Mouse (Mus musculus) liver, embryonic 14.5 days (tissue): ENCODE measurements around the gene Pan3. TPM values are rescaled to one million over a fixed set of nuclear protein-coding genes. Genes with fewer than 3 reads are reported as not detected.

Source experiments
- ATAC-seq: fragments of 200-750 bp; cut with Nextera tagmentation; 2 replicates; pipeline ENCODE4 v1.8.0; 2017; ENCODE audit warnings: moderate number of reproducible peaks, mild to moderate bottlenecking, moderate library complexity; ENCODE audit not compliant: insufficient read depth
- DNase-seq, 3 experiments: peaks; one replicate each; pipeline ENCODE4 v3.0.0-alpha.2; 2012 to 2013; ENCODE audit warnings: low read depth in 3 of 3, low spot score in 3 of 3
- H3K27ac ChIP-seq: fragments of 300-500 bp; sonication (generic); 2 replicates; pipeline ENCODE4 v1.5.1; 2014; ENCODE audit warnings: moderate library complexity, mild to moderate bottlenecking, control low read depth, inconsistent platforms
- H3K27me3 ChIP-seq: fragments of 300-500 bp; sonication (generic); 2 replicates; pipeline ENCODE4 v1.6.1; 2014; ENCODE audit warnings: mild to moderate bottlenecking, low read length, moderate library complexity; ENCODE audit not compliant: control insufficient read depth, insufficient read depth
- H3K36me3 ChIP-seq: fragments of 300-500 bp; sonication (generic); replicated peaks from 2 replicates; pipeline ENCODE4 v1.6.1; 2014; ENCODE audit warnings: low read depth; ENCODE audit not compliant: control insufficient read depth, insufficient read depth
- H3K4me1 ChIP-seq, 2 experiments: fragments of 200-500 bp in 1 of 2; fragments of 300-500 bp in 1 of 2; sonication (generic) in 1 of 2; replicated peaks; 2 replicates each; pipeline ENCODE4 v1.6.1; 2012 to 2014; ENCODE audit warnings: antibody characterized with exemption in 1 of 2, inconsistent platforms in 1 of 2, low read length in 1 of 2; ENCODE audit not compliant: control insufficient read depth in 2 of 2, insufficient read depth in 2 of 2
- H3K4me2 ChIP-seq: fragments of 300-500 bp; sonication (generic); 2 replicates; pipeline ENCODE4 v1.6.1; 2014; ENCODE audit warnings: low read depth, mild to moderate bottlenecking, control low read depth, moderate library complexity
- H3K4me3 ChIP-seq, 2 experiments: fragments of 200-500 bp in 1 of 2; fragments of 300-500 bp in 1 of 2; sonication (generic) in 1 of 2; 2 replicates each; pipeline ENCODE4 v1.5.1; 2012 to 2014; ENCODE audit warnings: low read depth in 2 of 2, low read length in 2 of 2, mild to moderate bottlenecking in 2 of 2, control low read depth in 1 of 2, inconsistent platforms in 1 of 2, moderate library complexity in 1 of 2; ENCODE audit not compliant: insufficient read depth in 1 of 2
- H3K9ac ChIP-seq: fragments of 300-500 bp; sonication (generic); replicated peaks from 2 replicates; pipeline ENCODE4 v1.6.1; 2014; ENCODE audit warnings: mild to moderate bottlenecking, control low read depth, moderate library complexity
- H3K9me3 ChIP-seq: fragments of 300-500 bp; sonication (generic); 2 replicates; pipeline ENCODE4 v1.6.1; 2016; ENCODE audit warnings: low read length, mixed read lengths; ENCODE audit not compliant: control insufficient read depth
- CTCF ChIP-seq: IDR thresholded peaks from 2 replicates; pipeline ENCODE4 v1.5.1; 2016; ENCODE audit warnings: antibody characterized with exemption, low read depth, control low read depth
- EP300 ChIP-seq: IDR thresholded peaks from 2 replicates; pipeline ENCODE4 v1.6.1; 2016; ENCODE audit warnings: antibody characterized with exemption, low read depth
- WGBS: fragments of 180-500 bp; shearing (Covaris S2); extraction: QIAGEN DNeasy Blood & Tissue Kit; methylation state at CpG from one replicate; pipeline ENCODE4 v1.1.7; 2014; ENCODE audit not compliant: insufficient replicate concordance; 5-methylcytosine and 5-hydroxymethylcytosine counted together
- polyA plus RNA-seq, 2 experiments: library from polyadenylated mRNA; depleted of rRNA in 1 of 2; stranded (reverse) in 1 of 2; unstranded in 1 of 2; fragments of >200 nt; fragmentation: Nextera tagmentation in 1 of 2; extraction: Ambion mirVana in 1 of 2; gene quantifications; 2 replicates each; pipeline versions ENCODE4 v1.2.1 to v1.2.3; 2012 to 2014

The Pan3 gene
- polyA plus RNA-seq, 2 experiments, result 17.2 to 31.3 TPM

DNA sequence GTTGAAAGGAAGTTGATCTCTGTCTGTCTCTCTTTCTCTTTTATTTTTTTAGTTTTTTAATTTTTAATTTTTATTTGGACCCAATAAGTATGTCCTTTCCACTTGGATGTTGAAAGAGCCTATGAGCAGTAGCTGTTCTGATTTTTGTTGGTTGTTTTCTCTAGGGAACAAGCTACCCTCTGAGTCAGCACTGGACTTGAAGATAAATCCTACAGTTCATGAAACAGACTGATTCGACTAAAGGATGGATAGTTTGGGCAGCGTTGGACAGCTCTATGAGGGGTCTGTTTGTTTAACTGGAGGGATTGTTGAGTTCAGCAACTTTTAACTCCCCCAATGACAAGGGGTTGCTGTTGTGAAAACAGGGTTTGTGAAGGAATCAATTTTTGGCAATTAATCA, 73.0 kb downstream of the Pan3 start:
- Histone ChIP-seq H3K4me1 (no peaks in the 10 kb centered on the region), H3K4me2 (no peak overlapping the region), H3K36me3 (peaks cover 5% of the 10 kb centered on the region; the same call in 1 of the 2 replicates), H3K27me3 (no peaks in the 10 kb centered on the region), H3K9ac (no peak overlapping the region), H3K27ac (no peak overlapping the region), H3K9me3 (no peaks in the 10 kb centered on the region), H3K4me3 (no peak overlapping the region)
- 70% methylated on average over 2 of the region's 2 CpGs for WGBS
- ATAC-seq (no peak), DNase-seq (no peak)
- TF ChIP-seq EP300 (no peak), CTCF (no peak)

DNA sequence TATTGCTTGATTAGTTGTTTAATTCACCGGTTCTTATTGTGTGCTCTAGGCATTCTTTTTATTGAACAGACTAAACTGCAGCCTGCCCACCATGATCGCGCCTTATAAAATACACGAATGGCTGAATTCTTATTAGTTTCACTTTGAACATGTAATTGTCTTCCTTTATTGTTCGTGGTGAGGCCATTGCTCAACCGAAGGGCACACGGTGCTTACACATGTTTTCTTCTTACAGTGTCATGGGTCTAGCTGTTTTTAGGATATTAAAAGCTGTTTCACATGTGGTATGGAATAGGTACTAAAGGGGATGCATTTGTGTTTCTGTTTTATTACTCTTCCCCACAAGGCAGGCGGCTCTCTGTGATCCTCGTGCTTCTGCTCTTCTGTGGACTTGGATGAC, 81.4 kb downstream of the Pan3 start:
- H3K9me3 ChIP-seq, result no peaks in the 10 kb centered on the region
- H3K9ac ChIP-seq, result no peak overlapping the region
- peaks cover 0 to 4% of the 10 kb centered on the region in 2 experiments; a peak in 1 of 4 replicates for H3K4me1 ChIP-seq
- no peak overlapping the region for H3K4me2 ChIP-seq
- TF ChIP-seq EP300 (no peak), CTCF (no peak)
- H3K4me3 ChIP-seq, result no peak overlapping the region
- H3K36me3 ChIP-seq, result no peaks in the 10 kb centered on the region; the same call in 1 of the 2 replicates
- H3K27me3 ChIP-seq, result no peaks in the 10 kb centered on the region
- no peak overlapping the region for H3K27ac ChIP-seq
- DNase-seq (no peak), ATAC-seq (no peak)
- whole genome bisulfite sequencing, result 86% methylated on average over 9 of the region's 9 CpGs

DNA sequence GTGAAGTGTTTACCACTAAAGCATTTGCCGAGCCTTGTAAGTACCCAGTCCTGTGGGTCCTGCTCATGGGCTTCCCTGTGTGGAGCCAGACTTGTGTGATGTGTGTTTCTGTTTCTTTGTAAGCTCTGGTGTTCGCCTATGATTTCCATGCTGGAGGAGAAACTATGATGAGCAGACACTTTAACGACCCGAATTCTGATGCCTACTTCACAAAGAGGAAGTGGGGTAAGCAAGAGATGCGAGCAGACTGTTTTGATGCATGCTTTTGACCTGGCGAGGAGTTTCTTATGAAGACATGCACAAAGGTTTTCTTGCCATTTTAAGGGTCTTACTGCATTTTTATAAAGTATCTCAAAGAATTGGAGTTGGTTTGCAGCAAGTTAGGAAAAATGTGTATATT, 97.0 kb downstream of the Pan3 start:
- TF ChIP-seq CTCF (no peak), EP300 (no peak)
- Histone ChIP-seq H3K36me3 (peaks cover 28% of the 10 kb centered on the region), H3K9me3 (no peaks in the 10 kb centered on the region), H3K9ac (no peak overlapping the region), H3K27ac (no peak overlapping the region), H3K4me2 (no peak overlapping the region), H3K4me3 (no peak overlapping the region), H3K27me3 (no peaks in the 10 kb centered on the region), H3K4me1 (no peaks in the 10 kb centered on the region)
- ATAC-seq, result no peak
- WGBS, result 39% methylated on average over 6 of the region's 6 CpGs
- no peak for DNase-seq

DNA sequence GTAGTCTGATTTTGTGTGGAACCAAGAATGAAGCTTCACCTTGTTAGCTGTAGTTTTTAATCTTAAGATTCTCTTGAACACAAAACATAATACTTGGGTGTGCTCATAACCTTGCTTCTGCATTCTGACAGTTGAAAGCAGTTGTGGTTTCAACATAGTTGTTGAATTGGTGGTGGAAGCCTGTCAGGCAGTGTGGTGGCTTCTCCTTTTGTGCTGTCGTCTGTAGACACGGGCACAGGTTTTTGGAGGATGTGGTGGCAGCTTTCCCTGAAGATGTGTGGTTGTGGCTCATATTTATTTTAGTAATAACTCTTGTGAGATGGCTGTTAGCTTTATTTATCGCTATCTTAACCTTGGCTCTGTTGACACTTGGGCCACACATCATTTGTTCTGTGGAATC, 97.8 kb downstream of the Pan3 start:
- Histone ChIP-seq H3K9me3 (no peaks in the 10 kb centered on the region), H3K36me3 (peaks cover 28% of the 10 kb centered on the region), H3K4me2 (no peak overlapping the region), H3K4me1 (no peaks in the 10 kb centered on the region), H3K9ac (no peak overlapping the region), H3K27ac (no peak overlapping the region), H3K4me3 (no peak overlapping the region), H3K27me3 (no peaks in the 10 kb centered on the region)
- TF ChIP-seq EP300 (no peak), CTCF (no peak)
- ATAC-seq, result no peak
- 34% methylated on average over 3 of the region's 3 CpGs for WGBS
- DNase-seq, result peak in 2 of 3 experiments; percentile 11 to 15

DNA sequence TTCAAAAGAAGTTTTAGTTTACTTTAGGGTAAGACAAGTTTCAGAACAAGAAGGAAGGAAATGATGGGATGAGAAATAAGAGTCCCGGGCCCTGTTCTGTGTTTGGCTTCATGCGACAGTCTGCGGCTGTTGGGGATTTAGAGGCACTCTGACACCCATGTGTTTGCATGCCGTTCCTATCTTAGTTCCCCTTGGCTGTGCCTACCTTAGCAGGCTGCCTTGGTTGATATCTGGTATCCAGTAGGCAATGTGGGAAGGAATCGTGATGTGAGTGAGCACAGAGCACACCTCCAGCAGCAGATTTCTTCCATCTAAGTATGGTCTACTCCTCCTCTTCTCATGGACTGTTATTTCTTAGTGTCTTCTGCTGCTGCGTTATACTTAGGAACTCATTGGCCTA, 102.1 kb downstream of the Pan3 start:
- H3K9ac ChIP-seq, result no peak overlapping the region
- no peaks in the 10 kb centered on the region for H3K9me3 ChIP-seq
- ATAC-seq (no peak), DNase-seq (no peak)
- H3K4me2 ChIP-seq, result no peak overlapping the region
- no peaks in the 10 kb centered on the region for H3K27me3 ChIP-seq
- H3K4me1 ChIP-seq, result no peaks in the 10 kb centered on the region
- H3K36me3 ChIP-seq, result peaks cover 37% of the 10 kb centered on the region
- no peak overlapping the region for H3K4me3 ChIP-seq
- TF ChIP-seq EP300 (no peak), CTCF (no peak)
- 80% methylated on average over 6 of the region's 6 CpGs for WGBS
- H3K27ac ChIP-seq, result no peak overlapping the region
